Mouse (Mus musculus): Measurements from ENCODE around the gene Gpr61. TPM values are rescaled to one million over a fixed set of nuclear protein-coding genes. Genes with fewer than 3 reads are reported as not detected.

Gene Gpr61
- polyA plus RNA-seq, 1 experiment = not detected

- Histone ChIP-seq H3K36me3 (replicated peaks; ENCODE audit: low read length) (peaks cover 96% of the 10 kb centered on the region), H3K4me3 (replicated peaks) (no peak overlapping the region), H3K4me1 (peaks cover 12% of the 10 kb centered on the region), H3K9me3 (no peaks in the 10 kb centered on the region), H3K27me3 (replicated peaks) (no peaks in the 10 kb centered on the region)
- no peak for TF ChIP-seq FLI1 (IDR thresholded peaks at IDR 0.05; ENCODE audit: low read length)
- TF ChIP-seq GATA1 (IDR thresholded peaks at IDR 0.05; ENCODE audit: borderline replicate concordance, low read length) = no peak
These were observed 40.9 kb downstream of the Gpr61 start for GRCm38 (mm10) chr3:108113591-108114289.

- peaks cover 9% of the 10 kb centered on the region for H3K4me1 ChIP-seq
- no peak for TF ChIP-seq FLI1 (IDR thresholded peaks at IDR 0.05; ENCODE audit: low read length)
- H3K27me3 ChIP-seq (replicated peaks) = no peaks in the 10 kb centered on the region
- H3K36me3 ChIP-seq (replicated peaks; ENCODE audit: low read length) = peaks cover 96% of the 10 kb centered on the region
- no peak overlapping the region for H3K4me3 ChIP-seq (replicated peaks)
- H3K9me3 ChIP-seq = no peaks in the 10 kb centered on the region
These were observed 42.0 kb downstream of the Gpr61 start for GRCm38 (mm10) chr3:108112666-108113065.

- H3K4me1 ChIP-seq = peaks cover 6% of the 10 kb centered on the region
- no peak overlapping the region for H3K4me3 ChIP-seq (replicated peaks)
- H3K27me3 ChIP-seq (replicated peaks) = no peaks in the 10 kb centered on the region
- peaks cover 96% of the 10 kb centered on the region for H3K36me3 ChIP-seq (replicated peaks; ENCODE audit: low read length)
- no peaks in the 10 kb centered on the region for H3K9me3 ChIP-seq
- TF ChIP-seq FLI1 (IDR thresholded peaks at IDR 0.05; ENCODE audit: low read length) (no peak), GATA1 (IDR thresholded peaks at IDR 0.05; ENCODE audit: borderline replicate concordance, low read length) (no peak)
These were observed 42.4 kb downstream of the Gpr61 start for GRCm38 (mm10) chr3:108112246-108112645.

GRCm38 (mm10) chr3:108111320-108111719 is 43.4 kb downstream of the Gpr61 start:
- TF ChIP-seq FLI1 (IDR thresholded peaks at IDR 0.05; ENCODE audit: low read length) = no peak
- no peak for TF ChIP-seq GATA1 (IDR thresholded peaks at IDR 0.05; ENCODE audit: borderline replicate concordance, low read length)
- Histone ChIP-seq H3K27me3 (replicated peaks) (no peaks in the 10 kb centered on the region), H3K4me1 (0 out of 2 replicates have a peak, but pooled peaks cover 5% of the 10 kb centered on the region), H3K36me3 (replicated peaks; ENCODE audit: low read length) (peaks cover 96% of the 10 kb centered on the region), H3K9me3 (no peaks in the 10 kb centered on the region), H3K4me3 (replicated peaks) (no peak overlapping the region)

GRCm38 (mm10) chr3:108105281-108105680 is 49.4 kb downstream of the Gpr61 start:
- TF ChIP-seq FLI1 (IDR thresholded peaks at IDR 0.05; ENCODE audit: low read length) (no peak), GATA1 (IDR thresholded peaks at IDR 0.05; ENCODE audit: borderline replicate concordance, low read length) (no peak)
- no peaks in the 10 kb centered on the region for H3K27me3 ChIP-seq (replicated peaks)
- peaks cover 25% of the 10 kb centered on the region for H3K4me1 ChIP-seq
- peaks cover 68% of the 10 kb centered on the region for H3K36me3 ChIP-seq (replicated peaks; ENCODE audit: low read length)
- no peak overlapping the region for H3K4me3 ChIP-seq (replicated peaks)
- no peaks in the 10 kb centered on the region for H3K9me3 ChIP-seq

GRCm38 (mm10) chr3:108102075-108102474 is 52.6 kb downstream of the Gpr61 start:
- peaks cover 44% of the 10 kb centered on the region for H3K4me1 ChIP-seq

GRCm38 (mm10) chr3:108101594-108101993 is 53.1 kb downstream of the Gpr61 start:
- Histone ChIP-seq H3K36me3 (replicated peaks; ENCODE audit: low read length) (peaks cover 36% of the 10 kb centered on the region), H3K4me3 (replicated peaks) (no peak overlapping the region), H3K9me3 (no peaks in the 10 kb centered on the region), H3K27me3 (replicated peaks) (no peaks in the 10 kb centered on the region), H3K4me1 (peaks cover 49% of the 10 kb centered on the region)
- no peak for TF ChIP-seq GATA1 (IDR thresholded peaks at IDR 0.05; ENCODE audit: borderline replicate concordance, low read length)
- TF ChIP-seq FLI1 (IDR thresholded peaks at IDR 0.05; ENCODE audit: low read length) = no peak

More at GRCm38 (mm10) chr3:108102075-108102474, 52.6 kb downstream of the Gpr61 start:
- Histone ChIP-seq H3K36me3 (replicated peaks; ENCODE audit: low read length) (peaks cover 41% of the 10 kb centered on the region), H3K27me3 (replicated peaks) (no peaks in the 10 kb centered on the region), H3K9me3 (no peaks in the 10 kb centered on the region), H3K4me3 (replicated peaks) (no peak overlapping the region)
- TF ChIP-seq FLI1 (IDR thresholded peaks at IDR 0.05; ENCODE audit: low read length) (no peak), GATA1 (IDR thresholded peaks at IDR 0.05; ENCODE audit: borderline replicate concordance, low read length) (no peak)

Other genes with a start within 250 kb of the Gpr61 start
- not detected in 2 replicates for gene Gstm7, start 223.1 kb downstream of the Gpr61 start, polyA plus RNA-seq (2012; ENCODE audit: insufficient read depth, low replicate concordance)
- not detected in 2 replicates for gene Gstm6, start 211.1 kb downstream of the Gpr61 start, polyA plus RNA-seq (2012; ENCODE audit: insufficient read depth, low replicate concordance)
- gene Gstm3, start 185.6 kb downstream of the Gpr61 start, polyA plus RNA-seq (2012; ENCODE audit: insufficient read depth, low replicate concordance) = not detected in 2 replicates
- gene Gstm2, start 168.4 kb downstream of the Gpr61 start, polyA plus RNA-seq (2012; ENCODE audit: insufficient read depth, low replicate concordance) = 0.83 TPM in 1 of 2 replicates, not detected in the other
- 55.5 and 118 TPM in 2 replicates for gene Gstm1, start 136.9 kb downstream of the Gpr61 start, polyA plus RNA-seq (2012; ENCODE audit: insufficient read depth, low replicate concordance)
- 1.4 TPM in 1 of 2 replicates, not detected in the other for gene Gstm4, start 110.0 kb downstream of the Gpr61 start, polyA plus RNA-seq (2012; ENCODE audit: insufficient read depth, low replicate concordance)
- 101 and 286 TPM in 2 replicates for gene Ampd2, start 68.2 kb downstream of the Gpr61 start, polyA plus RNA-seq (2012; ENCODE audit: insufficient read depth, low replicate concordance)
- not detected in 2 replicates for gene Gnat2, start 62.1 kb downstream of the Gpr61 start, polyA plus RNA-seq (2012; ENCODE audit: insufficient read depth, low replicate concordance)
- gene Gnai3, start 8.7 kb downstream of the Gpr61 start, polyA plus RNA-seq (2012; ENCODE audit: insufficient read depth, low replicate concordance) = 4.0 TPM in 1 of 2 replicates, not detected in the other
- not detected in 2 replicates for gene Amigo1, start 31.5 kb upstream of the Gpr61 start, polyA plus RNA-seq (2012; ENCODE audit: insufficient read depth, low replicate concordance)
- gene Cyb561d1, start 46.3 kb upstream of the Gpr61 start, polyA plus RNA-seq (2012; ENCODE audit: insufficient read depth, low replicate concordance) = 3.3 and 3.9 TPM in 2 replicates
- 7.8 and 14.9 TPM in 2 replicates for gene Atxn7l2, start 56.1 kb upstream of the Gpr61 start, polyA plus RNA-seq (2012; ENCODE audit: insufficient read depth, low replicate concordance)
- gene Sypl2, start 71.8 kb upstream of the Gpr61 start, polyA plus RNA-seq (2012; ENCODE audit: insufficient read depth, low replicate concordance) = not detected in 2 replicates
- 6.0 TPM in 1 of 2 replicates, not detected in the other for gene Psma5, start 102.0 kb upstream of the Gpr61 start, polyA plus RNA-seq (2012; ENCODE audit: insufficient read depth, low replicate concordance)
- 11.0 and 16.3 TPM in 2 replicates for gene Sort1, start 129.2 kb upstream of the Gpr61 start, polyA plus RNA-seq (2012; ENCODE audit: insufficient read depth, low replicate concordance)
- not detected in 2 replicates for gene Mybphl, start 210.0 kb upstream of the Gpr61 start, polyA plus RNA-seq (2012; ENCODE audit: insufficient read depth, low replicate concordance)
- 54.5 and 57.7 TPM in 2 replicates for gene Psrc1, start 229.0 kb upstream of the Gpr61 start, polyA plus RNA-seq (2012; ENCODE audit: insufficient read depth, low replicate concordance)